Mouse (Mus musculus) bone marrow, adult 2 months (tissue): ENCODE measurements at regions not wholly inside any gene's neighbourhood (a gene's known extent, or its start where the extent isn't known, plus 50 kb on each side); places are given as distances from the start of the nearest gene placed in this dataset.

Experiments
- H3K27ac ChIP-seq: fragments of 200-500 bp; 2 replicates; pipeline ENCODE4 v1.5.1; 2012; ENCODE audit warnings: low read depth, mild to moderate bottlenecking, control low read depth, inconsistent platforms, low read length; ENCODE audit not compliant: control insufficient read depth, poor library complexity, insufficient read depth
- H3K4me1 ChIP-seq: fragments of 200-500 bp; 2 replicates; pipeline ENCODE4 v1.6.1; 2011; ENCODE audit warnings: low read length; ENCODE audit not compliant: control insufficient read depth, insufficient read depth
- H3K4me3 ChIP-seq: fragments of 200-500 bp; replicated peaks from 2 replicates; pipeline ENCODE3; 2011; ENCODE audit warnings: mild to moderate bottlenecking, low read depth, low read length, control low read depth; ENCODE audit not compliant: control insufficient read depth
- CTCF ChIP-seq: fragments of 200-500 bp; IDR thresholded peaks from 2 replicates; pipeline ENCODE4 v1.5.1; 2011; ENCODE audit warnings: low read length, control low read depth; ENCODE audit not compliant: control insufficient read depth, insufficient read depth
- POLR2A ChIP-seq: fragments of 200-500 bp; IDR thresholded peaks from 2 replicates; pipeline ENCODE4 v1.6.1; 2011; ENCODE audit warnings: low read depth, mild to moderate bottlenecking, control low read depth, low read length, borderline replicate concordance; ENCODE audit not compliant: control insufficient read depth
- WGBS: fragments of 180-500 bp; shearing (Covaris S2); methylation state at CpG from one replicate; pipeline ENCODE4 v1.1.7; 2018; 5-methylcytosine and 5-hydroxymethylcytosine counted together

- TF ChIP-seq POLR2A = no peak
- no peak for TF ChIP-seq CTCF
- Histone ChIP-seq H3K4me3 (no peak overlapping the region), H3K27ac (no peak overlapping the region), H3K4me1 (no peaks in the 10 kb centered on the region; the same call in 1 of the 2 replicates)
- WGBS = 78% methylated on average over 9 of the region's 9 CpGs
These were observed 108.8 kb upstream of the Spin1 start for GRCm38 (mm10) chr13:50991726-50992432.

GRCm38 (mm10) chr13:50999738-51000137 lies 100.9 kb upstream of the Spin1 start:
- 75% methylated on average over 4 of the region's 4 CpGs for WGBS
- TF ChIP-seq POLR2A (no peak), CTCF (no peak)
- Histone ChIP-seq H3K4me1 (no peaks in the 10 kb centered on the region), H3K4me3 (no peak overlapping the region), H3K27ac (no peak overlapping the region)

- TF ChIP-seq CTCF (no peak), POLR2A (no peak)
- Histone ChIP-seq H3K4me1 (no peaks in the 10 kb centered on the region), H3K27ac (no peak overlapping the region), H3K4me3 (no peak overlapping the region)
- WGBS = 58% methylated on average over 3 of the region's 3 CpGs
These were observed 95.9 kb upstream of the Spin1 start for GRCm38 (mm10) chr13:51004827-51005226.

- no peak overlapping the region for H3K4me3 ChIP-seq
- 78% methylated on average over 7 of the region's 7 CpGs for WGBS
- no peaks in the 10 kb centered on the region for H3K4me1 ChIP-seq
- TF ChIP-seq POLR2A = no peak
- H3K27ac ChIP-seq = no peak overlapping the region
These were observed 89.9 kb upstream of the Spin1 start for GRCm38 (mm10) chr13:51010736-51011135.

GRCm38 (mm10) chr13:51016209-51016608 lies 84.5 kb upstream of the Spin1 start:
- H3K4me1 ChIP-seq = no peaks in the 10 kb centered on the region
- TF ChIP-seq POLR2A = no peak
- no peak for TF ChIP-seq CTCF
- no peak overlapping the region for H3K4me3 ChIP-seq
- no peak overlapping the region for H3K27ac ChIP-seq
- 77% methylated on average over 3 of the region's 3 CpGs for WGBS

- H3K4me1 ChIP-seq = no peaks in the 10 kb centered on the region
- no peak overlapping the region for H3K27ac ChIP-seq
- H3K4me3 ChIP-seq = no peak overlapping the region
- no peak for TF ChIP-seq POLR2A
- no peak for TF ChIP-seq CTCF
- WGBS = 77% methylated on average over 16 of the region's 16 CpGs
These were observed 83.5 kb upstream of the Spin1 start for GRCm38 (mm10) chr13:51016956-51017703.

GRCm38 (mm10) chr13:51017727-51018321 lies 82.9 kb upstream of the Spin1 start:
- Histone ChIP-seq H3K4me1 (no peaks in the 10 kb centered on the region), H3K4me3 (no peak overlapping the region), H3K27ac (no peak overlapping the region)
- whole genome bisulfite sequencing = 45% methylated on average over 10 of the region's 10 CpGs
- no peak for TF ChIP-seq CTCF
- TF ChIP-seq POLR2A = no peak

GRCm38 (mm10) chr13:51018366-51018765 lies 82.3 kb upstream of the Spin1 start:
- TF ChIP-seq CTCF (no peak), POLR2A (no peak)
- 85% methylated on average over 10 of the region's 10 CpGs for WGBS
- Histone ChIP-seq H3K4me3 (no peak overlapping the region), H3K4me1 (no peaks in the 10 kb centered on the region), H3K27ac (no peak overlapping the region)
